Mouse (Mus musculus) layer of hippocampus, adult 2 months (tissue): Measurements from ENCODE around the gene Yy2. TPM values are rescaled to one million over a fixed set of nuclear protein-coding genes. Genes with fewer than 3 reads are reported as not detected.

ENCODE experiments used
- DNase-seq, 2 experiments: peaks; one replicate each; pipeline ENCODE4 v3.0.0; 2022; ENCODE audit warnings: low spot score in 2 of 2
- H3K27ac ChIP-seq: fragments of 200-600 bp; 2 replicates; pipeline ENCODE4 v1.8.1; 2022
- H3K4me3 ChIP-seq: fragments of 200-600 bp; 2 replicates; pipeline ENCODE4 v1.8.1; 2022; ENCODE audit warnings: mild to moderate bottlenecking
- CTCF ChIP-seq: fragments of 200-600 bp; conservative IDR thresholded peaks from 2 replicates; pipeline ENCODE4 v1.8.1; 2022; ENCODE audit warnings: antibody characterized with exemption, mild to moderate bottlenecking, moderate library complexity
- long read RNA-seq, 2 experiments: library from polyadenylated mRNA; stranded (forward); transcript quantifications; one replicate each; pipeline ENCODE4 v2.0.0; 2021; ENCODE audit warnings: borderline mapping rate in 2 of 2
- total RNA-seq, 2 experiments: library from RNA; stranded (reverse); gene quantifications; 2 replicates each; pipeline ENCODE4 v1.2.3; 2021

The Yy2 gene
- under 1 TPM in 1 of 2 experiments, not detected in 1; 0.93 TPM for total RNA-seq
- long read RNA-seq, experiment 1, result 0 reads
- long read RNA-seq, experiment 2, result 0 reads

GRCm38 (mm10) chrX:157568840-157569239 lies at the start of gene Yy2:
Gene Yy2 (minus strand): TSS chrX:157568985.
- DNase-seq, result no peak
- no peak within 1 kb of the TSS for H3K4me3 ChIP-seq
- no peak within 1 kb of the TSS for H3K27ac ChIP-seq
- no peak for TF ChIP-seq CTCF

- H3K27ac ChIP-seq, result no peak overlapping the region
- DNase-seq, result peak in 1 of 2 experiments; percentile 22
- TF ChIP-seq CTCF, result no peak
- H3K4me3 ChIP-seq, result peak overlapping the region; percentile 33
Measured at GRCm38 (mm10) chrX:157612894-157613293, 44.1 kb upstream of the Yy2 start.

GRCm38 (mm10) chrX:157601450-157601849 lies 32.7 kb upstream of the Yy2 start:
- H3K27ac ChIP-seq, result peak overlapping the region; percentile 18; the same call in 1 of the 2 replicates

GRCm38 (mm10) chrX:157598186-157598996 lies 29.6 kb upstream of the Yy2 start, which contains the start of gene Mbtps2:
Gene Mbtps2 (minus strand): TSS chrX:157598715.
- peak within 1 kb of the TSS; percentile 68 for H3K4me3 ChIP-seq
- DNase-seq, result peak in 1 of 2 experiments; percentile 33

More at GRCm38 (mm10) chrX:157601450-157601849, 32.7 kb upstream of the Yy2 start:
- DNase-seq, result no peak
- peak; percentile 75 for TF ChIP-seq CTCF
- H3K4me3 ChIP-seq, result no peak overlapping the region

GRCm38 (mm10) chrX:157597585-157598185 lies 28.9 kb upstream of the Yy2 start:
- DNase-seq, result no peak
- Histone ChIP-seq H3K4me3 (peak overlapping the region; percentile 68), H3K27ac (peak overlapping the region; percentile 95)
- TF ChIP-seq CTCF, result no peak

More at GRCm38 (mm10) chrX:157598186-157598996, 29.6 kb upstream of the Yy2 start, which contains the start of gene Mbtps2:
- no peak for TF ChIP-seq CTCF
- H3K27ac ChIP-seq, result peak within 1 kb of the TSS; percentile 95

GRCm38 (mm10) chrX:157596802-157597201 lies 28.0 kb upstream of the Yy2 start:
- Histone ChIP-seq H3K4me3 (peak overlapping the region; percentile 68; the same call in 1 of the 2 replicates), H3K27ac (peak overlapping the region; percentile 48; the same call in 1 of the 2 replicates)
- TF ChIP-seq CTCF, result no peak

GRCm38 (mm10) chrX:157595927-157596326 lies 27.1 kb upstream of the Yy2 start:
- TF ChIP-seq CTCF, result no peak
- Histone ChIP-seq H3K27ac (no peak overlapping the region), H3K4me3 (no peak overlapping the region)
- DNase-seq, result no peak

More at GRCm38 (mm10) chrX:157596802-157597201, 28.0 kb upstream of the Yy2 start:
- no peak for DNase-seq

- Histone ChIP-seq H3K4me3 (no peak overlapping the region), H3K27ac (peak overlapping the region; percentile 18; the same call in 1 of the 2 replicates)
- no peak for TF ChIP-seq CTCF
- no peak for DNase-seq
Measured at GRCm38 (mm10) chrX:157594606-157595005, 25.8 kb upstream of the Yy2 start.

- no peak for DNase-seq
- H3K27ac ChIP-seq, result peak overlapping the region; percentile 82
- no peak for TF ChIP-seq CTCF
- H3K4me3 ChIP-seq, result no peak overlapping the region
Measured at GRCm38 (mm10) chrX:157587001-157587400, 18.2 kb upstream of the Yy2 start.

- Histone ChIP-seq H3K4me3 (no peak overlapping the region), H3K27ac (peak overlapping the region; percentile 82)
- no peak for TF ChIP-seq CTCF
- no peak for DNase-seq
Measured at GRCm38 (mm10) chrX:157586397-157586796, 17.6 kb upstream of the Yy2 start.

GRCm38 (mm10) chrX:157579108-157579614 lies 10.4 kb upstream of the Yy2 start:
- Histone ChIP-seq H3K4me3 (no peak overlapping the region), H3K27ac (no peak overlapping the region)
- no peak for TF ChIP-seq CTCF
- no peak for DNase-seq

GRCm38 (mm10) chrX:157574683-157575082 lies 5.9 kb upstream of the Yy2 start:
- no peak for TF ChIP-seq CTCF
- no peak overlapping the region for H3K4me3 ChIP-seq
- DNase-seq, result no peak
- H3K27ac ChIP-seq, result no peak overlapping the region

GRCm38 (mm10) chrX:157563794-157564193 lies 5.0 kb downstream of the Yy2 start:
- TF ChIP-seq CTCF, result peak; percentile 56
- H3K27ac ChIP-seq, result no peak overlapping the region
- H3K4me3 ChIP-seq, result no peak overlapping the region
- DNase-seq, result no peak
